Mouse (Mus musculus) E14TG2a.4 (cell line): ENCODE data around the gene Ctnnd2.

Source experiments
- CTCF ChIP-seq: conservative IDR thresholded peaks from 2 replicates; pipeline ENCODE4 v1.5.1; 2014; ENCODE audit warnings: low read length
- NANOG ChIP-seq: IDR thresholded peaks from 2 replicates; pipeline ENCODE4 v1.6.1; 2014; ENCODE audit warnings: borderline replicate concordance, low read length, mixed read lengths
- POU5F1 ChIP-seq: IDR thresholded peaks from 2 replicates; pipeline ENCODE4 v1.6.1; 2014; ENCODE audit warnings: low read length, borderline replicate concordance

DNA sequence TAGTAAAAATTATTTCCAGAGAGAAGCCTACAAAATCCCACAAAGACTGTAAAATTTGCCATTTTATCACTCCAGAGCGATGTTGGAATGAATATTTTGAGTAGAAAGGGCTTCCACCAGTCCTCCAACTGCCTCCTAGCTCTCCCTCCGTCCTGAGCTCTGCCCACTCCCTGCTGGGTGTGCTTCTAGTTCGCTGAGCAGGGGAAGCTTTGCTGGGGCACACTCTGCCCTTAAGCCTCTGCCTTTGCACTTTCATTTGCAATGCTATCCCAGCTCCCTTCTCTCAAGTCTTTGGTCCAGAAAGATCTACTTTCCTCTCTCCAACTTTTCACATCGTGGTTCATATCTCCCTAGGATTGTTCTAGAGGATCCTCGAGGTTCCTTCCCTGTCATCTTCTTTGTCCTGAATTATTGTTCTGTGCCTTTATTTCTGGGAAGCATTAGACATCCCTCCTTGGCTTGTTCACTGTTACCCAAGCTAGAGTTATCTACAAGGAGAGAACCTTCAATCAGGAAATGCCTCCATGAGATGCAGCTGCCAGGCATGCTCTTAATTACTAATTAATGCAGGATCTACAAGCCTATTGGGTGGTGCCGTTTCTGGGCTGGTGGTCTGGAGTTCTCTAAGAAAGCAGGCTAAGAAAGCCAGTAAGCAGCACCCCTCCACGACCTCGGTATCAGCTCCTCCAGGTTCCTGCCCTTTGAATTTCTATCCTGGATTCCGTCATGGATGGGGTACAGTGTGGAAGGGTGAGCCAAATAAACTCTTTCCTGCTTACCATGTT lies 288.1 kb downstream of the Ctnnd2 start:
- TF ChIP-seq CTCF = no peak
- TF ChIP-seq POU5F1 = no peak
- no peak for TF ChIP-seq NANOG
